Mouse (Mus musculus) adrenal gland, postnatal 14 days (tissue): ENCODE data around the gene Olfr498. TPM values are rescaled to one million over a fixed set of nuclear protein-coding genes. Genes with fewer than 3 reads are reported as not detected.

Source experiments
- DNase-seq: peaks from one replicate; pipeline ENCODE4 v3.0.0; 2021; ENCODE audit warnings: mixed read lengths
- long read RNA-seq, 2 experiments: library from polyadenylated mRNA; stranded (forward); transcript quantifications; one replicate each; pipeline ENCODE4 v2.0.0; 2021
- total RNA-seq: library from RNA; stranded (reverse); gene quantifications from 2 replicates; pipeline ENCODE4 v1.2.3, GENCODE M21; 2021

The Olfr498 gene
- not detected in 2 replicates for total RNA-seq
- long read RNA-seq, experiment 1, result 0 reads
- long read RNA-seq, experiment 2, result 0 reads

GRCm38 (mm10) chr7:108465026-108465425, at the start of gene Olfr498:
Gene Olfr498, plus strand, starts transcription at chr7:108465326.
- no peak for DNase-seq

GRCm38 (mm10) chr7:108420121-108420520, 45.0 kb upstream of the Olfr498 start, which contains the start of gene Olfr497:
Gene Olfr497, plus strand, starts transcription at chr7:108420421.
- DNase-seq, result no peak

Other genes with a start within 250 kb of the Olfr498 start
- not detected in 2 replicates for gene Olfr488, start 207.0 kb upstream of the Olfr498 start, total RNA-seq
- gene Olfr490, start 176.4 kb upstream of the Olfr498 start, total RNA-seq, result not detected in 2 replicates
- gene Olfr491, start 151.9 kb upstream of the Olfr498 start, total RNA-seq, result not detected in 2 replicates
- gene Olfr492, start 141.7 kb upstream of the Olfr498 start, total RNA-seq, result not detected in 2 replicates
- gene Olfr493, start 118.3 kb upstream of the Olfr498 start, total RNA-seq, result not detected in 2 replicates
- gene Olfr494, start 100.0 kb upstream of the Olfr498 start, total RNA-seq, result not detected in 2 replicates
- gene Olfr495, start 72.2 kb upstream of the Olfr498 start, total RNA-seq, result not detected in 2 replicates
- gene Olfr497, start 44.9 kb upstream of the Olfr498 start, total RNA-seq, result not detected in 2 replicates
- not detected in 2 replicates for gene Olfr502, start 59.7 kb downstream of the Olfr498 start, total RNA-seq
- gene Olfr503, start 79.2 kb downstream of the Olfr498 start, total RNA-seq, result not detected in 2 replicates
- not detected in 2 replicates for gene Olfr504, start 100.5 kb downstream of the Olfr498 start, total RNA-seq
- not detected in 2 replicates for gene Olfr506, start 145.5 kb downstream of the Olfr498 start, total RNA-seq
- not detected in 2 replicates for gene Olfr507, start 156.5 kb downstream of the Olfr498 start, total RNA-seq
- gene Olfr508, start 164.7 kb downstream of the Olfr498 start, total RNA-seq, result not detected in 2 replicates
- not detected in 2 replicates for gene Olfr509, start 186.6 kb downstream of the Olfr498 start, total RNA-seq
- gene Olfr510, start 201.1 kb downstream of the Olfr498 start, total RNA-seq, result not detected in 2 replicates
- gene Olfr512, start 248.0 kb downstream of the Olfr498 start, total RNA-seq, result not detected in 2 replicates